Mouse (Mus musculus): ENCODE results near the gene Slc43a3. TPM values are rescaled to one million over a fixed set of nuclear protein-coding genes. Genes with fewer than 3 reads are reported as not detected.

Slc43a3 gene
- polyA plus RNA-seq, 1 experiment from 2014 or later = 33.7 TPM

Small RNA genes within 50 kb of the gene (microRNA-seq; reads per million reads assigned to microRNA genes)
- not detected for gene Gm24332

Other genes with a start within 250 kb of the Slc43a3 start
- 26.4 and 27.1 TPM in 2 replicates for gene Zdhhc5, start 221.4 kb upstream of the Slc43a3 start, polyA plus RNA-seq (2014; fragmentation: Nextera tagmentation; extraction: Ambion mirVana)
- gene Clp1, start 209.2 kb upstream of the Slc43a3 start, polyA plus RNA-seq (2014; fragmentation: Nextera tagmentation; extraction: Ambion mirVana) = 14.3 and 16.9 TPM in 2 replicates
- 3.5 and 4.5 TPM in 2 replicates for gene Ypel4, start 202.5 kb upstream of the Slc43a3 start, polyA plus RNA-seq (2014; fragmentation: Nextera tagmentation; extraction: Ambion mirVana)
- gene Gm19426, start 192.9 kb upstream of the Slc43a3 start, polyA plus RNA-seq (2014; fragmentation: Nextera tagmentation; extraction: Ambion mirVana) = 4.4 and 4.5 TPM in 2 replicates
- 37.9 and 46.6 TPM in 2 replicates for gene Serping1, start 161.1 kb upstream of the Slc43a3 start, polyA plus RNA-seq (2014; fragmentation: Nextera tagmentation; extraction: Ambion mirVana)
- 59.4 and 82.6 TPM in 2 replicates for gene Ube2l6, start 137.8 kb upstream of the Slc43a3 start, polyA plus RNA-seq (2014; fragmentation: Nextera tagmentation; extraction: Ambion mirVana)
- gene Smtnl1, start 113.9 kb upstream of the Slc43a3 start, polyA plus RNA-seq (2014; fragmentation: Nextera tagmentation; extraction: Ambion mirVana) = 0.11 and 0.19 TPM in 2 replicates
- 90.3 and 94.1 TPM in 2 replicates for gene Timm10, start 109.6 kb upstream of the Slc43a3 start, polyA plus RNA-seq (2014; fragmentation: Nextera tagmentation; extraction: Ambion mirVana)
- 9.2 and 10.5 TPM in 2 replicates for gene Slc43a1, start 97.7 kb upstream of the Slc43a3 start, polyA plus RNA-seq (2014; fragmentation: Nextera tagmentation; extraction: Ambion mirVana)
- gene Rtn4rl2, start 49.9 kb upstream of the Slc43a3 start, polyA plus RNA-seq (2014; fragmentation: Nextera tagmentation; extraction: Ambion mirVana) = 2.2 TPM in 2 replicates
- 0.58 TPM in 1 of 2 replicates, not detected in the other for gene Prg2, start 43.9 kb downstream of the Slc43a3 start, polyA plus RNA-seq (2014; fragmentation: Nextera tagmentation; extraction: Ambion mirVana)
- gene Prg3, start 51.6 kb downstream of the Slc43a3 start, polyA plus RNA-seq (2014; fragmentation: Nextera tagmentation; extraction: Ambion mirVana) = not detected in 2 replicates
- 124 and 130 TPM in 2 replicates for gene Ssrp1, start 100.7 kb downstream of the Slc43a3 start, polyA plus RNA-seq (2014; fragmentation: Nextera tagmentation; extraction: Ambion mirVana)
- 0.69 TPM in 1 of 2 replicates, not detected in the other for gene P2rx3, start 100.9 kb downstream of the Slc43a3 start, polyA plus RNA-seq (2014; fragmentation: Nextera tagmentation; extraction: Ambion mirVana)
- gene Tnks1bp1, start 111.4 kb downstream of the Slc43a3 start, polyA plus RNA-seq (2014; fragmentation: Nextera tagmentation; extraction: Ambion mirVana) = 7.3 and 7.7 TPM in 2 replicates
- gene Aplnr, start 199.6 kb downstream of the Slc43a3 start, polyA plus RNA-seq (2014; fragmentation: Nextera tagmentation; extraction: Ambion mirVana) = 26.2 and 26.8 TPM in 2 replicates